Mouse (Mus musculus) heart, postnatal 0 days (tissue): ENCODE measurements around the gene Mycbp. TPM values are rescaled to one million over a fixed set of nuclear protein-coding genes. Genes with fewer than 3 reads are reported as not detected.

Experiments
- ATAC-seq: fragments of 200-750 bp; cut with Nextera tagmentation; 2 replicates; pipeline ENCODE4 v1.8.0; 2017; ENCODE audit warnings: low read depth, moderate number of reproducible peaks, moderate library complexity; ENCODE audit not compliant: insufficient read depth
- DNase-seq: peaks from one replicate; pipeline ENCODE4 v3.0.0-alpha.2; 2016; ENCODE audit warnings: low spot score
- H3K27ac ChIP-seq: fragments of 300-500 bp; sonication (generic); 2 replicates; pipeline ENCODE4 v1.5.1; 2014; ENCODE audit warnings: low read depth, mild to moderate bottlenecking
- H3K27me3 ChIP-seq: fragments of 300-500 bp; sonication (generic); 2 replicates; pipeline ENCODE4 v1.6.1; 2014; ENCODE audit warnings: low read length, mixed read lengths; ENCODE audit not compliant: control insufficient read depth, insufficient read depth
- H3K36me3 ChIP-seq: fragments of 300-500 bp; sonication (generic); replicated peaks from 2 replicates; pipeline ENCODE4 v1.6.1; 2014; ENCODE audit warnings: low read length, mixed read lengths; ENCODE audit not compliant: control insufficient read depth, insufficient read depth
- H3K4me1 ChIP-seq: fragments of 300-500 bp; sonication (generic); 2 replicates; pipeline ENCODE4 v1.6.1; 2014; ENCODE audit warnings: antibody characterized with exemption; ENCODE audit not compliant: control insufficient read depth, insufficient read depth
- H3K4me2 ChIP-seq: fragments of 300-500 bp; sonication (generic); 2 replicates; pipeline ENCODE4 v1.6.1; 2014; ENCODE audit warnings: low read depth, mild to moderate bottlenecking, low read length, moderate library complexity
- H3K4me3 ChIP-seq: fragments of 300-500 bp; sonication (generic); 2 replicates; pipeline ENCODE4 v1.5.1; 2014; ENCODE audit warnings: low read depth, low read length
- H3K9ac ChIP-seq: fragments of 300-500 bp; sonication (generic); replicated peaks from 2 replicates; pipeline ENCODE4 v1.6.1; 2014; ENCODE audit warnings: low read depth, low read length, mixed read lengths
- H3K9me3 ChIP-seq: fragments of 300-500 bp; sonication (generic); replicated peaks from 2 replicates; pipeline ENCODE4 v1.6.1; 2016; ENCODE audit warnings: low read length; ENCODE audit not compliant: control insufficient read depth
- CTCF ChIP-seq: IDR thresholded peaks from 2 replicates; pipeline ENCODE4 v1.5.1; 2016; ENCODE audit warnings: antibody characterized with exemption, control low read depth, low read depth
- EP300 ChIP-seq: IDR thresholded peaks from 2 replicates; pipeline ENCODE4 v1.6.1; 2016; ENCODE audit warnings: antibody characterized with exemption, low read depth
- WGBS: fragments of 180-500 bp; shearing (Covaris S2); extraction: QIAGEN DNeasy Blood & Tissue Kit; methylation state at CpG from one replicate; pipeline ENCODE4 v1.1.7; 2014; 5-methylcytosine and 5-hydroxymethylcytosine counted together
- polyA plus RNA-seq: library from polyadenylated mRNA; unstranded; fragments of >200 nt; fragmentation: Nextera tagmentation; extraction: Ambion mirVana; gene quantifications from 2 replicates; pipeline ENCODE4 v1.2.1, GENCODE M21; 2015
- total RNA-seq: library from RNA; depleted of rRNA; stranded (reverse); fragments of >200 nt; gene quantifications from 2 replicates; pipeline ENCODE4 v1.2.3, GENCODE M21; 2014; ENCODE audit warnings: low replicate concordance; rRNA removed

Gene Mycbp
- total and polyA plus RNA-seq, 2 experiments from 2014 or later, result 15.7 to 68.9 TPM

GRCm38 (mm10) chr4:123957492-123957808 lies 52.8 kb downstream of the Mycbp start:
- TF ChIP-seq CTCF, result no peak
- Histone ChIP-seq H3K4me2 (no peak overlapping the region), H3K9me3 (no peaks in the 10 kb centered on the region), H3K27me3 (peaks cover 11% of the 10 kb centered on the region), H3K4me3 (no peak overlapping the region), H3K36me3 (no peaks in the 10 kb centered on the region), H3K27ac (no peak overlapping the region), H3K4me1 (no peaks in the 10 kb centered on the region), H3K9ac (no peak overlapping the region)
- ATAC-seq, result peak; percentile 5; the same call in 1 of the 2 replicates
- 60% methylated on average over 4 of the region's 4 CpGs for WGBS
- no peak for DNase-seq

DNA sequence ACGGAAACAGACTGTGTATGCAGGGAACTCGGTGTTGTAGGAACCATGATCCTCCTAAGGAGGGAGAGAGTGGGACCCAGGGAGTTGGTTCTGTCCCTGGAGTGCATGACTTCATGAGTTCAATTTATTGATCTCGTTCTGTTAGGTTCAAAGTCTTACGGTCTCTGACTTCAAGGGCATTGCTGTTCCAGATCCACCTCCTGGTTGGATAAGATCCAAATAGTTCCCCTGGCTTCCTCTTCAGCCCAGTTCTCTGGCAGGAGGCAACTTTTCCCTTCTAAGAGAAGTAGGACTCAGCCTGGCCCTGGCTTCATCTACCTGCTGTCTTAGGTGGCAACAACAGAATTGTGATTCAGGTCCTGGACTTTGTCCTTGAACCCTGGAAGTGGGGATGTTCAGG lies 53.3 kb downstream of the Mycbp start:
- H3K4me3 ChIP-seq, result no peak overlapping the region
- no peak overlapping the region for H3K27ac ChIP-seq
- no peak for DNase-seq
- no peak overlapping the region for H3K9ac ChIP-seq
- WGBS, result 48% methylated on average over 4 of the region's 4 CpGs
- ATAC-seq, result no peak
- no peak overlapping the region for H3K4me2 ChIP-seq
- no peaks in the 10 kb centered on the region for H3K4me1 ChIP-seq
- H3K27me3 ChIP-seq, result peaks cover 11% of the 10 kb centered on the region
- no peaks in the 10 kb centered on the region for H3K36me3 ChIP-seq
- TF ChIP-seq CTCF, result no peak
- no peak for TF ChIP-seq EP300
- no peaks in the 10 kb centered on the region for H3K9me3 ChIP-seq

DNA sequence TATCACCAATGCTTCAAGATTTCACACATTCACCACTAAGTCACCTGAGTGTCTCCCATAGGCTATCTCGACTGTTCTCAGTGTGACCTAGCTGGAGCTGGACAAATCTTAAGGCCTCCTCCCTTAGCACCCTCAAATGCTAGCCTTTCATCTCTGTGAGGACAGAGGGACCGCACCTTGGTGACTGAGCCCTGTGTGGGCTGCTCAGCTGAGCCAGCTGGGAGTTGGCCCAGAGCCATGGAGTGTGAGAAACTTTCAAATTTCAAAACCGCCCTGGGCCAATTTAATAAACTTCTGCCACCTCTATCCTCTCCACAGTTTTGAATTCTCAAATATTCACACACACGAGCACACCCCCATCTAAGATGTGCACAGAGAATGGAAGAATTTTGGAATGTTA lies 56.3 kb downstream of the Mycbp start:
- no peak overlapping the region for H3K9ac ChIP-seq
- ATAC-seq (no peak), DNase-seq (no peak)
- no peaks in the 10 kb centered on the region for H3K4me1 ChIP-seq
- WGBS, result 37% methylated on average over 4 of the region's 4 CpGs
- no peak overlapping the region for H3K4me3 ChIP-seq
- no peak for TF ChIP-seq EP300
- TF ChIP-seq CTCF, result no peak
- H3K27me3 ChIP-seq, result peaks cover 8% of the 10 kb centered on the region
- no peaks in the 10 kb centered on the region for H3K36me3 ChIP-seq
- no peaks in the 10 kb centered on the region for H3K9me3 ChIP-seq
- no peak overlapping the region for H3K4me2 ChIP-seq
- H3K27ac ChIP-seq, result no peak overlapping the region

Other genes starting within 250 kb of the Mycbp start
- gene Macf1, start 220.5 kb upstream of the Mycbp start, total RNA-seq, result 236 and 250 TPM in 2 replicates
- gene Macf1, start 220.5 kb upstream of the Mycbp start, polyA plus RNA-seq, result 40.2 and 41.4 TPM in 2 replicates
- gene Ndufs5, start 186.6 kb upstream of the Mycbp start, total RNA-seq, result 144 and 214 TPM in 2 replicates
- 953 and 982 TPM in 2 replicates for gene Ndufs5, start 186.6 kb upstream of the Mycbp start, polyA plus RNA-seq
- gene Akirin1, start 154.5 kb upstream of the Mycbp start, total RNA-seq, result 33.5 and 65.5 TPM in 2 replicates
- 43.4 and 54.2 TPM in 2 replicates for gene Akirin1, start 154.5 kb upstream of the Mycbp start, polyA plus RNA-seq
- 0.95 TPM in 1 of 2 replicates, not detected in the other for gene Rhbdl2, start 117.0 kb upstream of the Mycbp start, total RNA-seq
- 0.81 and 1.1 TPM in 2 replicates for gene Rhbdl2, start 117.0 kb upstream of the Mycbp start, polyA plus RNA-seq
- gene 4933427I04Rik, start 45.2 kb upstream of the Mycbp start, total RNA-seq, result not detected in 2 replicates
- not detected in 2 replicates for gene 4933427I04Rik, start 45.2 kb upstream of the Mycbp start, polyA plus RNA-seq
- gene Rragc, start 12.6 kb downstream of the Mycbp start, total RNA-seq, result 43.0 and 50.7 TPM in 2 replicates
- 30.2 and 34.2 TPM in 2 replicates for gene Rragc, start 12.6 kb downstream of the Mycbp start, polyA plus RNA-seq
- not detected in 2 replicates for gene 4930535I16Rik, start 13.2 kb downstream of the Mycbp start, total RNA-seq
- 0.25 TPM in 1 of 2 replicates, not detected in the other for gene 4930535I16Rik, start 13.2 kb downstream of the Mycbp start, polyA plus RNA-seq